Mouse (Mus musculus) gastrocnemius, adult 8-10 months (tissue): ENCODE measurements around the gene Hacd3. TPM values are rescaled to one million over a fixed set of nuclear protein-coding genes. Genes with fewer than 3 reads are reported as not detected.
"Not testable (repeated sequence)": the region's sequence is repeated elsewhere in the genome, so short reads cannot be mapped to it uniquely, and the experiment has no call there.

Source experiments
- DNase-seq, 2 experiments: peaks; one replicate each; pipeline ENCODE4 v3.0.0; 2022; ENCODE audit warnings: low spot score in 2 of 2
- total RNA-seq, 4 experiments: library from RNA; stranded (reverse); gene quantifications; 2 replicates each; pipeline ENCODE4 v1.2.4; 2022

Gene Hacd3
- total RNA-seq = 10 to 100 TPM in 2 of 4 experiments, 1 to 10 TPM in 2; 6.3 to 11.2 (median 10.0) TPM

DNA sequence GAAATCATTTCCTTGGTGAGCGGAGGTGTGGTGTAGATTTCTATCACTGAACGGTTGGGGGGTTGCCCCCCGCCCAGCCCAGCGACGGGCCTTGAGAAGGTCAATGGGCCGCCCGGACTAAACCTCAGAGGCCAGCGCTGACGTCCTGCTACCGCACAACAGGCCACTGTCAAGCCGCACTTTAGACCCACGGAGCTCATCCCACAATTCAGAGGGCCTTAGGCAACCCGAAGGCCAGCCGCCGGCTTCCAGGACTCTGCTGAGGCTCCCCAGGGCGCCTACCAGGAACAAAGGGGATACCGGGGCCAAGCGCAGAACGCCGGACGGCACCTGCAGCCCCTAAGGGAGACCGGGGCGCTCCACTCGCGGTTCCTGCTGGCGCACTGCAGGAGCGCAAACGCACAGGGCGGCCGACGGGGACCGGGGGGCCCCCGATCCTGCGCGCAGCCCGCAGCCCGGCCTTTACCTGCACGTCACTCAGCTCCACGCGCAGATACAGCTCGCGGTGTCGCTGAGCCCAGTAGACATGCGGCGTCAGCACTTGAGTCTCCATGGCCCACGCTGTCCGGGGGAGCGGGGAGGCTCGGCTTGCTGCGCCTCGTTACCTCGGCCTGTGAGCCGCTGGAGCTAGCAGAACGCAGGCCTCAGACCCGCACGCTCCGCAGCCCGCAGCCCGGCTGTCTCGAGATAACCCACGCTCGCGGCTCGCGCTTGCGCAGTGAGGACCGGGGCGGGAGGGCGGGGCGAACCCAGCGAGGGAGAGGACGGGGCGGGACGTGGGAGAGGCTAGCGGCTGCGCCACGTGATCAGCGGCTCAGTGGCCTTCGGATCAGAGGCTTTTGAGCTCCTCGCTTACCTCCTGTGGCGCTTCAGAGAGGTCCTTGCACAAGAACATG is at the start of gene Hacd3:
Gene Hacd3, minus strand, starts transcription at position 703 of the 896 bp plus-strand sequence.
- DNase-seq = peak; percentile 65 to 81

DNA sequence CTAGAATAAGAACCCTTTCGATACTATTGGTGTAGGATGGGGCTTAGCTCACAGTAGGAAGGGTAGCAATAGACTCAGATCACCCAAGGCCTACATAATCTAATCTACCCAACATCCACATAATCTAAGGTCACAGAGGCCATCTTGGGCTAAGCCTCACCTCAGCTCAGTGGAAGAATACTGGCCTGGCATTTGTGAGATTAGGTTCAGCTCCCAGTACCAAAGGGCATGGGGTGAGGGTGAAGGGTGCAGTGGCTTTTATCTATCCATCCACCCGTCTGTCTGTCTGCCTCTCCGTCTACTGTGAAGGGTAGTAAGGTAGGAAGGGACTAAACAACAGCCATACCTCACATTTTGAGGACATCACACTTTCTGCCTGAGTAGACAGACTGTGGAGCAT is 49.1 kb upstream of the Hacd3 start:
- DNase-seq = no peak

DNA sequence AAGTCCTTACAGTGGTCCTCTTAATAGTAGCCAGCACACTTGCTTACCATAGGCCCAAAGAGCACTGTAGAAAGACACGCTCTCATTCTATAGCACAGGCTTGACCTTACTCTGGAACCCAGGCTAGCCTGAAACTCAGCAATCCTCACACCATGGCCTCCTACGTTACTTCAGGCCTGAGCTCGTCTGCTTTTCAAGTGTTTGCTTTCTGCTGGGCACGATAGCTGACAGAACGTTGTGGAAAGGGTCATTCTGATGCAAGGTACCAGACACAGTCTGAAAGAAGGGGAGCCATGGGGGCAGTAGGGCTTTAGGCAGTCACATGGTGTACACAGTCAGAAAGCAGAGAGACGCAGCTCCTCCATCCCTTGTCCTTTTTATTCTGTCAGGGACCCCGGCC is 42.8 kb upstream of the Hacd3 start:
- no peak for DNase-seq

DNA sequence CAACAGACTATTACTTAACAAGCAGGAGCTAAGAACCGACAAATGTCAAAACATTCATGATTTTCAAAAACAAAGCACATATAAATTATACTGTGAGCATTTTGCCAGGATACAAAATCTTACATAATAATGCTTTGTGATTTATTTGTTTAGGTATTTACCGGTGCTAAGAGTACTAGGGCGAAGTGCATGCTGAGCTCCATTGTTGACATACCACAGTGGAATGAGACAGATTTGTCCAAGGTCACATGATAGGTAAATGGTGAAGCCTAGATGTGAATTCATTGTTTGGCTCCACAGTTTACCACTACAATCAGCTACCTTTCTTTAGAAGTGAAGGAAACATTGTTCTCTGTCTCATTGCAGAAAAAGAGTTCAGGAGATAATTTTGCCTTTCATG is 29.5 kb upstream of the Hacd3 start:
- no peak for DNase-seq

DNA sequence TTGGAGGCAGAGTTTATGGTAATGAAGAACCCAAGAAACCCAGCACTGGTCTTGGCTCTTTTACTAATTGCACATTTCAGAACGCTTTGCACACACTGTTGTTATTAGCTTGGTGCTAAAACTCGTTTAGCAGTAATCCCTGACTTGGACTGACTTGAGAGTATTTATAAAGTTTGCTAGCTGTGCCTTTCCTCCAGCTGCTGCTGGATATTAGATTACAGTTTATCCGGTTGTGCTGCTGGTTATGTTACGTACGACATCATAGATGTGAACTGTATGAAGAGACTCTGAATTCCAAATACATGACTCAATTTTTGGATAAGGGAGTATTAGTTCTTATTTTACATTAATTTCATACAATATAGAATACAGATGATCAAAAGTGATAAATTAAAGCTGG is 27.9 kb upstream of the Hacd3 start:
- DNase-seq = no peak

GRCm38 (mm10) chr9:65046993-65047392 is 25.5 kb upstream of the Hacd3 start:
- no peak for DNase-seq

DNA sequence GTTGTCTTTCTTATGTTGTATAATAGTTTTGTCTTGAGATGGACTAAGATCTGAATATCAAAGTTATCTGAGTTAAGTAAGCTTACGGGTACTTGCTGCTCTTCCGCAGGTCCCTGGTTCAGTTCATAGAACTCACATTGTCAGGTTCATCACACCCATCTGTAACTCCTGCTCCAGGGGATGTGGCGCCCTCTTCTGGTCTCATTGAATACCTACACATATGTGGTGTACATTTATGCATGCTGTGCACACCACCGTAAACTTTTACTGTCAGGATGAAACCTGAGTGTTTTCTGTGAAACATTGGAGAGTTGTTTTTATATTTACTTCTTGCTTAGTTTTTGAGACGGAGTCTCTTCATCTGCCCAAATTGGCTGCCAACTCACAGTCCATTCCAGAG is 19.9 kb upstream of the Hacd3 start:
- DNase-seq = no peak

DNA sequence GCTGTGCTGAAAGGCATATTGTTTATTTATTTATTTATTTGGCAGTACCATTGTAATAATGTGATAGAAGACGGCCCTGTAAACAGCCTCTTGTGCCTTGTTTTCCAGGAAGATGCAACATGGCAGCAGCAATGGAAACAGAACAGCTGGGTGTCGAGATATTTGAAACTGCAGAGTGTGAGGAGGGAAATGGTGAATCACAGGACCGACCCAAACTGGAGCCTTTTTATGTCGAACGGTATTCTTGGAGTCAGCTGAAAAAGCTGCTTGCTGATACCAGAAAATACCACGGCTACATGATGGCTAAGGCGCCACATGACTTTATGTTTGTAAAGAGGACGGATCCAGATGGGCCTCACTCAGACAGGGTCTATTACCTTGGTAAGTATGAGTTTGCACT is 15.4 kb upstream of the Hacd3 start:
- DNase-seq = no peak

DNA sequence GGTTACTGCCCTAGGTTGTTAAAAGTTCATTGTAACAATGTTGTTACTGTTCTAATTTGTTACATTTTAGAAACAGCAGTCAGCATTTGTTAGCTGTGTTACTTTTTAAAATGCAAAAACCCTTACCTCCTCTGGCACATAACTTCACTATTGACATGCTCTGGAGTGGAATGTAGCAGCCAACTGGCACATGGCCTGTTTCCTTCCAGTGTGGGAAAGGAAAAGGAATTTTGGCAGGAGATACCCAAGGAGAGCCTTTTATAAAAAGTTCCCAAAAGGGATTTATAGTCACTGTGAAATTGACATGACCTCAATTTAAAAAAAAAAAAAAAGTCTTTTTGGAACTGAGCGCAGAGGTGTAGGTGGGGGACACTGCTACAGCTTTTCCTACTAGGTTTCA is 15.0 kb upstream of the Hacd3 start:
- no peak for DNase-seq

DNA sequence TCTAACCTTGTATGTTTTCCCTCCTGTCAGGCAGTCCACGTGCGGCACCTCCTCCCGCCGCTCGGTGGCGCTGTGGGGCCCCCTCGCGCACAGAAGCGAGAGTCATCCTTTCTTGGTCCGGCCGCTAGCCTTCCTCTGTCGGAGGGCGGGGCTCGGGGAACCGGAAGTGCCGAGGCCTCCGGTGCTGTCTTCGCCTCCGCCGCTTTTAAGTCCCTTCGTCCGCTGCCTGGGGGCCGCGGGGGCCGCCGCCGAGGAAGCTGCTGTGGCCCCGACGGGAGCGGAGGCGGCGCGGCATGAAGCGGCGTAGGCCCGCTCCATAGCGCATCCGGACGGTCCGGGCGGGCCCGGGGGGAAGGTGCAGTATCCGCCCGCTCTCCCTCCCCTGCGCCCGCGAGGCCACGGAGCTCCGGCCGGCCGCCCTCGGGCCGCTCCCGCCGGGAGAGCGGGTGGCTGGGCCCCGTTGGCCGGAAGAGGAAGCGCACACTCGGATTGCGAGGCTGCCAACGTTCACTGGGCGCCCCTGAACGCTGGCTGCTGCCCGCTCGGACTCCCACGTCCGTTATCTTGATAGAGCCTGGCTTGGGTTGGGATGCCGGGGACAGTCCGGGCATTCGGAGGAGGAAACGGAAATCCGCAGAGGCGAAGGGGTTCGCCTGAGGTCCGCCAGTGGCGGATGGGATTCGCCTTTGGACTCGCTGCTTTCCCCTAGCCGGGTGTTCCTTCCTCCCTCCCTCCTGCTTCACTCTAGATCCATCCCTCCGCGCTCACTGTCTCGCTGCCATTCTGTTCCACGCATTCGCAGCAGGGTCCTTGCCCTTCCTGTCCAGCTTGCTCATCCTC is 11.0 kb upstream of the Hacd3 start, which contains the start of gene Dpp8:
Gene Dpp8, plus strand, starts transcription at position 146 of the 840 bp plus-strand sequence.
- peak; percentile 85 to 89 for DNase-seq

- no peak for DNase-seq
Observed at GRCm38 (mm10) chr9:65031894-65032268, 10.4 kb upstream of the Hacd3 start.

DNA sequence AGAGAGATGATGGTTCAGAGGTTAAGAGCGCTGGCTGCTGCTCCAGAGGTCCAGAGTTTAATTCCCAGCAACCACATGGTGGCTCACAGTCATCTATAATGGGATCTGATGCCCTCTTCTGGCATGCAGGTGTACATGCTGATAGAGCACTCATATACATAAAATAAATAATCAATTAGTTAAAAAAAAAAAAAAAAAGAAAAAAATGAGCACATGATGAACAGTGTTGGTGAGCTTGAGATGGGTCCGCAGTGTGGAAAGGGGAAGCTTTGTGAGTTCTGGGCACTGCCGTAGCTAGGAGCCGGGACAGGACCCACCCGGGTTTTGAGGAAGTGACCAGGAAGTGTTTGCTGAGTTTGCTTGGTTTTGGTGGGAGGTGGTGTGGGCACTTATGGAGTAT is 9.9 kb upstream of the Hacd3 start:
- not testable (repeated sequence) for DNase-seq

- no peak for DNase-seq
Observed at GRCm38 (mm10) chr9:65028313-65028712, 6.8 kb upstream of the Hacd3 start.

- no peak for DNase-seq
Observed at GRCm38 (mm10) chr9:65027241-65027640, 5.7 kb upstream of the Hacd3 start.

GRCm38 (mm10) chr9:65023447-65023846 is 2.0 kb upstream of the Hacd3 start:
- DNase-seq = no peak

DNA sequence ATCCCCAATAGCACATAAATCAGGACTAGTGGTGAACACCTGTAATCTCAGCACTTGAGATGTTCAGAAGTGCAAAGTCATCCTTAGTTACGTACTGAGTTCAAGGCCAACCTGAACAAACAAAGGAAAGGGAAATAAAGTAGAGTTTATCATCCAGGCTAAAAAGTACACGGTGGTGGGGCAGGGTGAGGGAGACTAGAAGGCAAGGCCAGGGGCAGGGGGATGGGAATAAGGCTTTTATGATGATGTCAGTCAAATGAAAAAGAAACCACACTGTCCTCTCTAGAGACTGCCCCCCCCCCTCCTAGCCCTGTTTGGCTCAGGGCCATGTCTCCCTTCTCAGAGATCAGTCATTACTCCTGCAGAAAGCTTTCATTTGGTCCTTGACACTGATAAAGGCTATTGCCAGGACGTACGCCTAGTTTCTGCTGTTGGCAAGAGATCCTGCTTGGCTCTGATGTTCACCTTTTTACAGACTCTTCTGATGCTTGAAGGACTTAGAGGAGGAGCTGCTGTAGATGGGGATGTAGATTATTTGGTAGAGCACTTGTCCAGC is 1.2 kb upstream of the Hacd3 start:
- DNase-seq = no peak

- DNase-seq = no peak
Observed at GRCm38 (mm10) chr9:65021887-65022579, 540 bp upstream of the Hacd3 start.

DNA sequence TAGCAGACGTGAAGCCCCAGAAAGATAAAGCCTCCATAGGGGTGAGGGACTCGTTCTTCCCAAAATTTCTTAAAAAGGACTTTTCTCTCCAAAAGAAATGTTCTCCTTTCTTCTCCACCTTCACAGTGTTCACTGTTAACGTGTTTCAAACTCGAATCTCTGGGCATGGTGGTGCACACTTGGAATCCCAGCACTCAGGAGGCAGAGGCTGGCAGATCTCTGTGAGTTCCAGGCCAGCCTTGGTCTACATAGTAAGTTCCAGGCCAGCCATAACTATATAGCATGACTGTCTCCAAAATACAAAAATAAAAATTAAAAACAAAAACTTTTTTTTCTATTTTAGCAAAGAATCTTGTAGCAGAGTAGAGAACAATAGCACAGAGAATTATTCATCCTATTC is 1.4 kb downstream of the Hacd3 start:
- DNase-seq = no peak

DNA sequence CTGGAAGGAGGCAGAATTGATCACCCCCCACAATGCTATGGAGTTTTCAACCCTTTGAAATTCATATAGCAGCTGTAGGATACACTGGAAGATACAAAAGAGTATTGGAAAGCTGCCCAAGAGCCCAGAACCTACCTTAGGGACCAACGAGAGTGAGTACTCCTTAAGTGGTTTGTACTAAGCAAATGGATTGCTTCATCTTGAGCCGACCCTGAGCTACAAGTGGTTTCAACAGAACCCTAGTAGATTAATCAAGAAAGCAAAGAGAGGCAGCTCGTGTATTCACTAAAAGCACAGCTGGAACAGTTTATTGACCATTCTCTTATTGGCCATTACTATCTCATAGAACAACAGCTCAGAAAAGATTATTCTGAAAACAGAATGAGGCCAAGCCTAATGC is 2.3 kb downstream of the Hacd3 start:
- DNase-seq = no peak

GRCm38 (mm10) chr9:65018588-65019121 is 2.8 kb downstream of the Hacd3 start:
- no peak for DNase-seq

DNA sequence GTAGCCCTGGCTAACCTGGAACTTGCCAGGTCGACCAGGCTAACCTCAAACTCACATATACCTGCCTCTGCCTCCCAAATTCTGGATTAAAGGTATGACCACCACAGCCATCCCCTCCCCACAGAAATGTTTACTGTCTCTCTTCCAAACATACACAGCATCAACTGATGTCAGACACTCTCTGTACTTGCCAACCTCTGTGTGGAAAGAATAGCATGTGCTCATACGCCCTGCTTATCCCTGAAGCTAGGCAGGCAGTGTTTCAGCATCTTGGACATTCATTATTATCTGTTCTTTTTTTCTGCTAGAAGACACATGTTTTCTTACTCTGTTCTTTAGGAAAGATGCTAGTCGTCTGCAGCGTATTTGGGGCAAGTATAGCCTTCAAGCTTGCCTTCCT is 3.6 kb downstream of the Hacd3 start:
- no peak for DNase-seq
